Mouse (Mus musculus) forebrain, postnatal 0 days (tissue): Measurements from ENCODE around the gene Aars. TPM values are rescaled to one million over a fixed set of nuclear protein-coding genes. Genes with fewer than 3 reads are reported as not detected.
A peak's percentile ranks its signal among the peaks of the same experiment; 100 is the strongest.

ENCODE experiments used
- ATAC-seq: fragments of 200-750 bp; cut with Nextera tagmentation; 2 replicates; pipeline ENCODE4 v1.8.0; 2017; ENCODE audit warnings: mild to moderate bottlenecking, moderate library complexity
- DNase-seq: peaks from one replicate; pipeline ENCODE4 v3.0.0-alpha.2; 2015
- H3K27ac ChIP-seq: fragments of 300-500 bp; sonication (generic); 2 replicates; pipeline ENCODE4 v1.5.1; 2014; ENCODE audit warnings: low read depth, mild to moderate bottlenecking, antibody characterized with exemption, low read length, moderate library complexity, mixed read lengths
- H3K27me3 ChIP-seq: fragments of 300-500 bp; sonication (generic); 2 replicates; pipeline ENCODE4 v1.6.1; 2014; ENCODE audit warnings: mild to moderate bottlenecking, low read length, mixed read lengths; ENCODE audit not compliant: insufficient read depth
- H3K36me3 ChIP-seq: fragments of 300-500 bp; sonication (generic); 2 replicates; pipeline ENCODE4 v1.6.1; 2014; ENCODE audit warnings: mild to moderate bottlenecking, moderate library complexity; ENCODE audit not compliant: insufficient read depth
- H3K4me1 ChIP-seq: fragments of 300-500 bp; sonication (generic); 2 replicates; pipeline ENCODE4 v1.6.1; 2014; ENCODE audit warnings: antibody characterized with exemption; ENCODE audit not compliant: insufficient read depth
- H3K4me2 ChIP-seq: fragments of 300-500 bp; sonication (generic); 2 replicates; pipeline ENCODE4 v1.6.1; 2014; ENCODE audit warnings: low read depth, mild to moderate bottlenecking, moderate library complexity
- H3K4me3 ChIP-seq: fragments of 300-500 bp; sonication (generic); 2 replicates; pipeline ENCODE4 v1.5.1; 2014; ENCODE audit warnings: low read depth, low read length, mixed read lengths
- H3K9ac ChIP-seq: fragments of 300-500 bp; sonication (generic); 2 replicates; pipeline ENCODE4 v1.6.1; 2014; ENCODE audit warnings: mild to moderate bottlenecking
- H3K9me3 ChIP-seq: fragments of 300-500 bp; sonication (generic); 2 replicates; pipeline ENCODE4 v1.6.1; 2016; ENCODE audit warnings: low read length
- CTCF ChIP-seq: sonication (generic); IDR thresholded peaks from 2 replicates; pipeline ENCODE4 v1.5.1; 2016; ENCODE audit warnings: antibody characterized with exemption, control low read depth, low read depth
- WGBS: fragments of 180-500 bp; shearing (Covaris S2); extraction: QIAGEN DNeasy Blood & Tissue Kit; methylation state at CpG from one replicate; pipeline ENCODE4 v1.1.7; 2014; 5-methylcytosine and 5-hydroxymethylcytosine counted together
- polyA plus RNA-seq: library from polyadenylated mRNA; unstranded; fragments of >200 nt; fragmentation: Nextera tagmentation; extraction: Ambion mirVana; gene quantifications from 2 replicates; pipeline ENCODE4 v1.2.1, GENCODE M21; 2015
- total RNA-seq: library from RNA; depleted of rRNA; stranded (reverse); fragments of >200 nt; gene quantifications from 2 replicates; pipeline ENCODE4 v1.2.3, GENCODE M21; 2014

Gene Aars
- total and polyA plus RNA-seq, 2 experiments from 2014 or later = 74.5 to 106 TPM

- peak within 1 kb of the TSS; percentile 70 for H3K27ac ChIP-seq
- H3K36me3 ChIP-seq = peaks cover 49% of the 10 kb centered on the region
- H3K9me3 ChIP-seq = no peaks in the 10 kb centered on the region
- peak; percentile 97 for TF ChIP-seq CTCF
- peak within 1 kb of the TSS; percentile 65 for H3K9ac ChIP-seq
- H3K4me2 ChIP-seq = peak within 1 kb of the TSS; percentile 97
- WGBS = 2% methylated on average over 60 of the region's 68 CpGs
- ATAC-seq (peak; percentile 99), DNase-seq (peak; percentile 97)
- no peaks in the 10 kb centered on the region for H3K27me3 ChIP-seq
- peak within 1 kb of the TSS; percentile 93 for H3K4me3 ChIP-seq
- H3K4me1 ChIP-seq = peaks cover 12% of the 10 kb centered on the region
These were observed 23.3 kb downstream of the Aars start, which contains the start of gene Exosc6 for GRCm38 (mm10) chr8:111056158-111056663. Exosc6 (plus strand) TSS chr8:111056339.

DNA sequence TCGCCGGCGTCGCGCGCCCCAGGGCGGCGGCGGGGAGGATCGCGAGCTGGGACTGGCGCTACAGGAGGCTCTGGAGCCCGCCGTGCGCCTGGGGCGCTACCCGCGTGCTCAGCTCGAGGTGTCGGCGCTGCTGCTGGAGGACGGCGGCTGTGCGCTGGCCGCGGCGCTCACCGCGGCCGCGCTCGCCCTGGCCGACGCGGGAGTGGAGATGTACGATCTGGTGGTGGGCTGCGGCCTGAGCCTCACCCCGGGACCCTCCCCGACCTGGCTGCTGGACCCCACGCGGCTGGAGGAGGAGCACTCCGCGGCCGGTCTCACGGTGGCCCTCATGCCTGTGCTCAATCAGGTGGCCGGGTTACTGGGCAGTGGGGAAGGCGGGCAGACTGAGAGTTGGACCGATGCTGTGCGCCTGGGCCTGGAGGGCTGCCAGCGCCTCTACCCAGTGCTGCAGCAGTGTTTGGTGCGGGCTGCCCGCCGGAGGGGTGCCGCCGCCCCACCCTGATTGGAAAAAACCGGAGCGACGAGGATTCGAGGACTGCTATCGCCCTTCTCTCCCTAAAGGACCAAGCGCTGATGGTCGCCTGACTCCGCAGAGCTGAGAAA is 23.8 kb downstream of the Aars start:
- TF ChIP-seq CTCF = no peak
- peak; percentile 78 for ATAC-seq
- H3K4me3 ChIP-seq = peak overlapping the region; percentile 93
- H3K27me3 ChIP-seq = no peaks in the 10 kb centered on the region
- peak overlapping the region; percentile 97 for H3K4me2 ChIP-seq
- no peaks in the 10 kb centered on the region for H3K9me3 ChIP-seq
- DNase-seq = peak; percentile 14
- peak overlapping the region; percentile 65 for H3K9ac ChIP-seq
- H3K4me1 ChIP-seq = peaks cover 15% of the 10 kb centered on the region
- H3K36me3 ChIP-seq = peaks cover 43% of the 10 kb centered on the region
- H3K27ac ChIP-seq = peak overlapping the region; percentile 70
- under 1% methylated on average over 60 of the region's 63 CpGs for WGBS

- WGBS = 72% methylated on average over 2 of the region's 2 CpGs
- Histone ChIP-seq H3K4me3 (no peak overlapping the region), H3K4me1 (peaks cover 20% of the 10 kb centered on the region), H3K27me3 (no peaks in the 10 kb centered on the region), H3K9me3 (no peaks in the 10 kb centered on the region), H3K9ac (no peak overlapping the region), H3K36me3 (peaks cover 20% of the 10 kb centered on the region), H3K4me2 (no peak overlapping the region), H3K27ac (no peak overlapping the region)
- TF ChIP-seq CTCF = no peak
- DNase-seq (no peak), ATAC-seq (no peak)
These were observed 26.1 kb downstream of the Aars start for GRCm38 (mm10) chr8:111058946-111059572.

DNA sequence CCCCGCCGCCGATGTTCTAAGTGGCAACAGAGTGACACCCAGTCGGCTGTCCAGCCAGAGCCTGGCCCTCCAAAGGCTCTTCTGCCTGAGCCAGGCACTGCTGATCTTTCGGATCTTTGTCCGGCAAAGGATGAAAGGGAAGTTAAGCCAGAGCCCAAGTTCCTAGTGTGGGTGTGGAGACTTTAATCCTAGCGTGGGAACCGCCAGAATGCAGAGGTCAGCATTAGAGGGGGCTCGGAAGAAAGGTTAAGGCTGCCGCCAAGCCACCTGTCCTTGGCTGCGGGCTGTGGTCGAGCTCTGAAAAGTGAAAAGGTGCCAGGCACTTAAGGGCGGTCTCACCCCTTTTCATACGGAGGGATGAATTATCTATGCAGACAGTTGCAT is 28.7 kb downstream of the Aars start:
- H3K27ac ChIP-seq = peak overlapping the region; percentile 89
- peaks cover 6% of the 10 kb centered on the region; the same call in 1 of the 2 replicates for H3K36me3 ChIP-seq
- 0 out of 2 replicates have a peak, but pooled peaks have one; percentile 0 for ATAC-seq
- WGBS = 3% methylated on average over 14 of the region's 14 CpGs
- no peaks in the 10 kb centered on the region for H3K27me3 ChIP-seq
- peaks cover 20% of the 10 kb centered on the region for H3K4me1 ChIP-seq
- H3K4me3 ChIP-seq = peak overlapping the region; percentile 86
- DNase-seq = no peak
- H3K9ac ChIP-seq = peak overlapping the region; percentile 74
- no peaks in the 10 kb centered on the region for H3K9me3 ChIP-seq
- peak overlapping the region; percentile 69 for H3K4me2 ChIP-seq
- no peak for TF ChIP-seq CTCF

DNA sequence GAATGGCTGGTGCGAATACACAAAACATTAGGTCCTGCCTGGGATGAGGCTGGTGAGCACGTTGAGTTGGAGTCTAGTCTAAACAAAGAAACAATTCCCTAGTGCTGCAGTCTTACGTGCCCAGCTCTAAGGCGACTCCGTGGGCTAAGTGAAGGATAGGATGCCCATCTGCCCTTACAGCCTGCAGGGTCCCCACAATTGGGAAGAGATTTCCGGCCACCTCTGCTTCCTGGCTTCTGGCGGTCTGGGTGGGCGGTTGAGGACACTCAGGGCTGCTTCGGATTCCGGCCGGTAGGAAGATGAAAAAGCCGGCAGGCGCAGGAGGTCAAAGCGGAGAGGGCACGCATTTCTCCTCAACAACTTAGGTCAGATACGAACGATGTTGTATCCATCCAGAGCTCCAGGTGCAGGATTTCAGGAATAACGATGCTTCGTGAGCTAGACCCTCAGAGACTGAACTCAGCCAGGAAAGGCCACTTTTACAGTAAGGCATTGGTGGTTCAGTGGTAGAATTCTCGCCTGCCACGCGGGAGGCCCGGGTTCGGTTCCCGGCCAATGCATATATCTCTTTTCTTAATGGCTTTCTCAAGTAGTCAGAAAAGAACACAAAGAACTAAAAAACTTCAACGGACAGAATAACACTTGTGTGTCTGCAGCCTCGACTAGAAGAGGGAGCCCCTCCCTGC is 29.3 kb downstream of the Aars start:
- no peaks in the 10 kb centered on the region for H3K9me3 ChIP-seq
- no peaks in the 10 kb centered on the region for H3K27me3 ChIP-seq
- peak overlapping the region; percentile 69 for H3K4me2 ChIP-seq
- DNase-seq (peak; percentile 97), ATAC-seq (peak; percentile 92)
- H3K27ac ChIP-seq = peak overlapping the region; percentile 89
- no peak for TF ChIP-seq CTCF
- peaks cover 6% of the 10 kb centered on the region; the same call in 1 of the 2 replicates for H3K36me3 ChIP-seq
- peak overlapping the region; percentile 86 for H3K4me3 ChIP-seq
- peaks cover 17% of the 10 kb centered on the region for H3K4me1 ChIP-seq
- WGBS = under 1% methylated on average over 27 of the region's 27 CpGs
- H3K9ac ChIP-seq = peak overlapping the region; percentile 74

DNA sequence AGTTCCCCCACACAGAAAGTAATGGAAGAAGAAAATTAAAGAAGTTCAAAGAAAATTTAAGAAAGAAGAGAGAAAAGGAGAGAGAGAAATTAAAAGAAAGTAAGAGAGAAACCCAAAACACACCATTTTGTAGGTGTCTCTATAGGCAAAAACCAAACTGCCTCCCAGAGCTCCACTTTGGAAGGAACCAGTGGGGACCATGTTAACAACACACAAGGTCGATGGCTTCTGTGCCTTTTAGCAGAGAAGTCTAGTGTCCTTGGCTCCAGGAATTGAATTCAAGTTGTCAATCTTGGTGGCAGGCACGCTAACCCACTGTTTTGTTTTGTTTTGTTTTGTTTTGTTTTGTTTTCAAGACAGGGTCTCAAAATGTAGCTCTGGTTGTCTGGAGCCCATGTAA is 29.9 kb downstream of the Aars start:
- WGBS = 21% methylated on average over 2 of the region's 2 CpGs
- no peak overlapping the region for H3K9ac ChIP-seq
- peak overlapping the region; percentile 69 for H3K4me2 ChIP-seq
- H3K9me3 ChIP-seq = no peaks in the 10 kb centered on the region
- no peak overlapping the region for H3K27ac ChIP-seq
- no peak for DNase-seq
- ATAC-seq = no peak
- H3K4me3 ChIP-seq = peak overlapping the region; percentile 86; the same call in 1 of the 2 replicates
- H3K36me3 ChIP-seq = peaks cover 4% of the 10 kb centered on the region; the same call in 1 of the 2 replicates
- H3K27me3 ChIP-seq = no peaks in the 10 kb centered on the region
- TF ChIP-seq CTCF = no peak
- peaks cover 12% of the 10 kb centered on the region; the same call in 1 of the 2 replicates for H3K4me1 ChIP-seq
